Mouse (Mus musculus): Measurements from ENCODE around the gene Fancc.

The Fancc gene

DNA sequence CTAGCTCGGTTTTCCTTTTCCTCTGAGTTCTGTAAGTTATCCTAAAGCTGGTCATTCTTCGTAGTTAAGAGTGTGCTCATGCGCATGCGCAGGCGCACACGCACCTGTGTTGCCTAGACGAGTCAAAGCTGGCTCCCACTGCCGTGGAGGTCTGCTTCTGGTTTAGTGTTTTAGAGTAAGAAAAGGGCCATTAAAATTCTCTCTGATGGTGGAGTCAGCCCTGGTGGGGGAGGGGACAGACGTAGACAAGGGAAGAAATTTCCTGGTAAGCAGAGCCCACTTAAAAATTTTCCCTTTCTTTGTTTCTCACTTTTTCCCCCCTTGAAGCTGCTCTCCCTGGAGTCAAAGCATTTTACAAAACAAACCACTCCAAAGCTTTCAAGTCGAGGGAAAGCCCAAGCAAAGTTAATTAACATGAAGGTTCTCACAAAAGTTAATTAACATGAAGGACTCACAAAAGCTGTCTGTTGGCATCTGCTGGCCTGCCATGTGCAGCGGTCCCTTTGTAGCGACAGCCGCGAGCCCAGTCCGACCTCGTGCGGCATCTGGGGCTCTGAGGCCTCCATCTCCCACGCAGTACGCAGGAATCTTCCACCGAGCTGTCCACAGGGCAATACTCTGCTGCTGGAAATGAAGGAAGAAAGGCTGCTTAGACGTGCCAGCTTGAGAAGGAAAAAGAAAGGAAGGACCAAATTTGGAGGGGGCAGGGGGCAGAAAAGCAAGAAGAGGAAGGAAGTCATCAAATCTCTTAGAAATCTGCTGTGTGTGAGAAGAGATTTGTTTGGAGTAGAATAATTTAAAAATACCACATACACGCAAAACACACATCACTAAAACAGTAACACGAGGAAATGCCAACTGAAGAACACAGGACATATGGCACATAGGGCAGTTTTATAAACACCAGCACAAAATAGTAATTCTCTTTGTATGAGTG lies at the start of gene Fancc:
Gene Fancc, minus strand, starts transcription at position 633 of the 937 bp plus-strand sequence.
- DNase-seq, result no peak

GRCm38 (mm10) chr13:63545291-63545690 lies 48.2 kb upstream of the Fancc start:
- no peak for DNase-seq

DNA sequence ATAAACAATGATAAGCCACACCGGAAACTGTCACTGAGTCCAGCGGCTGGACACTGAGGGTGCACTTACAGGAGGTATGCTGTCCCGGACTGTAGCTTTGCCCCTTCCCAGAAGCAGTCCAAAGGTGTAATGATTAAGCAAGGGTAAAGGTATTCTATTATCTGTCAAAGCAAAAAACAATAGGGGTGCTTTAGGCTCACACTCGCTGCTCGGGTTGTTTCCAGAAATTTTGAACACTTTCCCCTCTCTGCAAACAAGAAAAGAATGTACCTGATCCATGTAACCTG lies 47.8 kb upstream of the Fancc start:
- no peak for DNase-seq

DNA sequence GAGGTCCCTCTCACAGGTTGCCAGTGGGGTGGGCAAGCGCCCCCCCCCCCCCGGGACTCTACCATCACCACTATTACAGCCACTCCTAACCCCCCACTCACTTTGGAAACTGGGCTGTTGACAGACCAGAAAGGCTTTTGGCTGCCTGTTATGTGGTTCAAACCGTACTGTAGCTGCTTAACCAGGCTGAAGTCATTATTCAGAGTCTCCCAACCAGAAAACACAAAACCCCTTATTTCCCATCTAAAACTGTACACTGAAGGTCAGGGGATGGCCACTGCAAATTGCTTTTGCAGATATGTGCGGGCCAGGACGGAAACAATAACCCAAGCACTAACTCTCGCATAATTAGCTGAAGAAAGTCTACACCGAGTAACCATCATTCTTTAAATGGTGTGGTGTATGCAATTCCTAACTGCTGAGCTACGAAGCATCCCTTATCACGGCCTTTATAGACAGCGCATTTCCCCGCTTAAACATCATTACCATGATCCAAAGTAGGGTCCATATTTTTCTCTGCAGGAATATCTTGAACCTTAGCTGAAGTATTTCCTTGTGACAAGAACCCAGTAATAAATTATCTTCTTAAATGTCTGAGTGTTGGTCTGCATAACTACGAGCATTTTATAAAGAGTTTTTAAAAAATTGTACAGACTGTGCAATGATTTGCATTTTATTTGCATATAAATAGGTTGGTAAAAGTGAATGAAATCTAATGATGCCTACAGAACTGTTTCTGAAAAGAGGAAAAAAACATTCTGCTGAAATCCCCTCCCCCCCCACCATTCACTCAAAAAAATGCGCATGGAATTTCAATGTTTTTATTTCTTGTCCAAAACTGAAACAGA lies 47.3 kb upstream of the Fancc start:
- DNase-seq, result no peak

DNA sequence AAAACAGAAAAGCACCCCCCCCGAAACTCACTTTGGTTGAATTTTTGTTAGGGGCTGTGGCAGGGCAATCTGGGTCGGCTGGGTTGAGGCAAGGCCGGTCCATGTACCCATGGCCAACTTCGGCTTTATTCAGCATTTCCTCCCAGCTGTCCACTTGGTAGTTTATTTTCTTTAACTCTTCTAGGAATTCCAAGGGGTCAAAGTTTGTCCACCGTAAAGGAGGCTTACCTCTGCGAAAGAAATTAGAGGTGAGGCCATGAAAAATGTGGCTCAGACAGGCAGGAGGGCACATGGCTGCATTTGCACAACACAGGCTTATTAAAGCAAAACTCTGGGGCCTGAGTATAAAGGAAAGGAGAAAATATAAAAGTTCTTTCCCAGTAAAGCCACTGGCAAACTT lies 46.4 kb upstream of the Fancc start:
- no peak for DNase-seq

DNA sequence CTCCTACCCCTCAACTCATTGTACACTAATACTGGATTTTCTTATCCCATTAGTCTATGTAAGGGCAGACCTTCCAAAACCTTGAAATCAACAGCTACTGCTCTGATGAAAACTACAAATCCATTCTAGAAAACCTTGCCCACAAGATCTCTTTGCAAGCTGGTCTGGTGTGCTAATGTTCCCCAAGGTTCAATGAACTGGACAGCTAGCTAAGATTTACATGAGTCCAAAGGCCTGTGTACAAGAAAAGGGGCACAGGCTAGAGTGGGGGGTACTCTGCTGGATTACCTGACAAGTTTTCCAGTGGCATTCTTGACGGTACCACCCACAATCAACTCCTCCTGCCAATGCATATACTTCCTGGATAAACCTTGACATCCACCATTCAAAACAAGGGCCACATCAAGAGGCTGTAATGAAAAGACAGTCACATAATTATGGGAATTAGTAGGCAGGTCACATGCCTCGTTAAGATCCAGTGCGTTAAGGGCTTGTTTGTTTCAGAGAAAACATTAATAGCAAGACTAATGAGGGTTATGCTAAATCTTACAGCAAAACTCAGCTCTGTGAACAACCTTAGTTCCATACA lies 45.8 kb upstream of the Fancc start:
- no peak for DNase-seq

DNA sequence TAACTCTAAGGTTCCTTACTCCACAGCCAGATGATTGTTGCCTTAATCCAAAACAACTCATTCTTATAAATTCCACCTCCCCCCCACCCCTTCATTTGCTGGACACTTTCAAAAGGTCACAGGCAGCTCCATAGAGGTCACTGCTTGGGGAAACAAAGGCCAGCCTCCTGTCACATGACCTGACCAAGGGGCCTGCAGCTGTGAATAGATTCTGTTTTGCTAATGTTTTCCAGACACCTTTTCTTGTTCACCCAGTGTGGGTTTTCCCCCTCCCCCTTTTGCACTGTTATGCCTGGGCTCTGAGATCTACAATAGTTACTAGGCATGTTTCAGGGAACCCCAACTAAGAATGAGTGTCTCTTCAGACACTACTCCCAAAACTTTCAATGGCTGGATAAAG lies 44.4 kb upstream of the Fancc start:
- DNase-seq, result no peak

DNA sequence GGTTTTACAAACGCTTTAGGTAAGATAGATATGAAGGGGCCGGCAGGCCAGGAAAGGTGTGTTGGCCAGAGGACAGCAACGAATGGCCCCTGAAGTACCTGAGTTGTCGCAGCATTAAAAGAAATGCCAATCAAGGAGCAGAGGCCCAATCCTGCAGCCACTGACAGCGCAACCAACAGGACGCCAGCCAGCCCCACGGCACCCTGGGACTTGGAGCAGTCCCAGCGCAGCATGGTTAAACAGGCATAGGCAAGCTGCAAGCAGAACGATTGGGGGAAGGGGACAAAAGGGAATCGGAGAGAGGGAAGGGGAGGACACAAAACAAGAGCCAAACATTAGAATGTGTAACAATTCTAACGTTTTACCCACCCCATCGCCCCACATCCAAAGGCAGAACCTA lies 43.5 kb upstream of the Fancc start:
- DNase-seq, result no peak

GRCm38 (mm10) chr13:63534981-63535380 lies 37.9 kb upstream of the Fancc start:
- no peak for DNase-seq

GRCm38 (mm10) chr13:63530857-63531256 lies 33.8 kb upstream of the Fancc start:
- no peak for DNase-seq

DNA sequence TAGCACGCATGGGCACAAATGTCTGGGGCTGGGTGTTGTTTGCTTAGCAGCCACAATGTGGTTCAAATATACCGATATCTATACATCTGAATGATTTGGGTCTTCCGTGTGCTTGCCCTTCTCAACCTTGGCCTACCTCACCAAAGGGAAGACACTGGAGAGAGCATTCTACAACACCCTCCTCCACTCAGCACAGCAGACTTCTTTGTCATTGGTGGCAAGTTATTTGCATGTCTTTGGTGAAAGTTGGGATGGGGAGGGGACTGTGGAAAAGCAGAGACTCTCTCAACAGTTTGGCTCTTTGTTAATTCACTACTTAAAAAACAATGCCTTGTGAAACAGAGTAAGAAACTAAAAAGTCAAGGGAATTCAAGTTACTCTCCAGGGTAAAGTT lies 33.3 kb upstream of the Fancc start:
- DNase-seq, result no peak

DNA sequence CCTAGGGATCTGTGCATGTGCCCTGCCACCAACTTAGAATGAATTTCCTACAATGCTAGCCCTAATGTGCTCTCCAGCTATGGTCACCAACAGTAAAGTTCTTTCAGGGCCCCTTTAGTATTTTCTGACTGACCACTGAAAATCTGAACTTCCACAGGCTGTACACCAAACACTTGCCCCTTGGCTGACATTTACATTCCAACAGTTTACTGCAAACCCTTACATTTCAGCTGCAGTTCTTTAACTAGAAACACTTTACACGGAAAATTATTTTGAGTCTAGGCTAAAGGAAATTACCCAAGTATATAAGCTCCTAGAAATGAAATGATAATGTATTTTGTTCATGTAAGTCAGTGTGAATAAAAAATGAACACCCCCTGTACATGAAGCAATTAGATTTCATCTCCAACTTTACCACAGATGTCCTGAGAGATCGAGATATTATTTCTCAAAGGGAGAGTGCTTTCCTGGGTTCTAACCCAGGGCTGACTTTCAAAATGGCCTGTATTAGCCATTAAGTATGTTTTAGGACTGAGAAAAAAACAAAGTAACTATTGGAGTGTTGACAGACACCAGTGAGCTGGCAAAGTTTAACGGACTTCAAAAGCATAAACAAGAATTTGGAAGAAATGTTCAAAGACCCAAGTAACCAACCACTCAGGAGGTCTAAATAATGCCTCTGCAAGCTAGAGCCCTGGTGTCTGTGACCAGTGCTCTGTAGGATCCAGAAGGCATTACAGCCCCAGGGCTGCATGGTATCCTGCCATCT lies 32.7 kb upstream of the Fancc start:
- no peak for DNase-seq

DNA sequence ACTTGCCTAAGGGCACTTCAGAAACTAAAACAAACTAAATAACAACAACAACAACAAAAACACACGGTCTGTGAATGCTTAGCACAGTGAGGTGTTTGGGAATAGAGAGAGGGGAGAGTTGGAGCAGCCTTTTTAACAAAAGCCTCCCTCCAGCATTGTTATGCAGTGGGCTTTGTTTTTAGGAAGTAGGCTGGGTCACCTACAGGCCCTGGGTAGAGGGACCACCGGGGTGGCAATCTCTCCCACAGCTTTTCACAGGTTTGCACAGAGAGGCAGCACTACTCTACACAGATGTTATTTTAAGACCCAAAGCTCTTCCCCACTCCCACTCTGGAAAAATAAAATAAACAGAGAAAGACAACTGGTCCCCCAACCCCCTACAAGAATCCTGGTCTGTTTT lies 31.8 kb upstream of the Fancc start:
- no peak for DNase-seq

DNA sequence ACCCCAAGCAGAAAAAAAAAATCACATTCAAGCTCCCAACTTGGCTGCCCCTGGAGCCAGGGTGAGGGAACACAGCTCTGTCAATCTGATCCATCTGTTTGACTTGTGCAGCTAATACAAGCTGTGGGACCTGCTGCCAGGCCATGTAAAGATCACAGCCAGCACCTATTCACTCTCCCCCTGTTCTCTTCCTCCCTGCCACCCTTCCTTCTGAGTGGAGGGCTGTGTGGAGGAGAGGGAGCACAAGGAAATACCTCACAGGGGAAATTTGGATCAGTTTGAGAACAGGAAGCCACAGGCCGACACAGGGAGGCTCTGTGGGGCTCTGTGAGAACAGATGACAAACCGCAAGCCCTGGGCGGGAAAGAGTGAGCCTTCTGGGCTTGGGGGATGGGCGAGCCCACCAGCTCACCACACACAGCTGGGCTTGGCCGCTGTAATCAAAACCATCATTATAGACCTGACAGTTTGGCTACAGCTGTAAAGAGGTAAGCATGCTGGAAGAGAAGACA lies 31.1 kb upstream of the Fancc start:
- DNase-seq, result no peak

DNA sequence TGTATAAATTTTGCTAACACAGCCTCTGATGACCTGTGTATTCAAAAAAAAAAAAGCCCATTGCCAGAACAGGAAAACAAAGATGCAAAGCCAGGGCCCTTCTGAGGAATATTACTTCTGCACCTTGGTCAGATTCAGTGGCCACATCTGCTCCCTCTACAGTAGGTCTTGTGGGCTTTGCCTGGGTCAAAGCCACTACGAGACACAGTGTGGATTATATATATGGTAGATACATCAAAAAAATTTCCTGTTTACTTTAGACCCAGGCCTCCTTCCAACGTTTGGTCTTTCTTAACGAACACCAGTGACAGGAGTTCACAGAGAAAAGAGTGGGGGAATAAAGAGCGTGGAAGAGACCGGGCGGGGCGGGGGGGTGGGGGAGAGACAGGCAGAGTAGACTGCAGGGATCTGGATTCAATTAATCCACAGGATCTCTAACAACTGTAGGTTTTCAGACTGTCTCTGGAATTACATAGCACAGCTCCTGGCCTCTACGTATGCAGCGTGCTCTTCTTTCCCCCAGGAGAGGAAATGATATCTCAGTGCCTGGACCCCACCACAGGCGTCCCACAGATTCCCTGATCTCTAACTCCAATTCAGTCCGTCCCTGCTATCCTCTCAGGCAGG lies 28.6 kb upstream of the Fancc start:
- no peak for DNase-seq

DNA sequence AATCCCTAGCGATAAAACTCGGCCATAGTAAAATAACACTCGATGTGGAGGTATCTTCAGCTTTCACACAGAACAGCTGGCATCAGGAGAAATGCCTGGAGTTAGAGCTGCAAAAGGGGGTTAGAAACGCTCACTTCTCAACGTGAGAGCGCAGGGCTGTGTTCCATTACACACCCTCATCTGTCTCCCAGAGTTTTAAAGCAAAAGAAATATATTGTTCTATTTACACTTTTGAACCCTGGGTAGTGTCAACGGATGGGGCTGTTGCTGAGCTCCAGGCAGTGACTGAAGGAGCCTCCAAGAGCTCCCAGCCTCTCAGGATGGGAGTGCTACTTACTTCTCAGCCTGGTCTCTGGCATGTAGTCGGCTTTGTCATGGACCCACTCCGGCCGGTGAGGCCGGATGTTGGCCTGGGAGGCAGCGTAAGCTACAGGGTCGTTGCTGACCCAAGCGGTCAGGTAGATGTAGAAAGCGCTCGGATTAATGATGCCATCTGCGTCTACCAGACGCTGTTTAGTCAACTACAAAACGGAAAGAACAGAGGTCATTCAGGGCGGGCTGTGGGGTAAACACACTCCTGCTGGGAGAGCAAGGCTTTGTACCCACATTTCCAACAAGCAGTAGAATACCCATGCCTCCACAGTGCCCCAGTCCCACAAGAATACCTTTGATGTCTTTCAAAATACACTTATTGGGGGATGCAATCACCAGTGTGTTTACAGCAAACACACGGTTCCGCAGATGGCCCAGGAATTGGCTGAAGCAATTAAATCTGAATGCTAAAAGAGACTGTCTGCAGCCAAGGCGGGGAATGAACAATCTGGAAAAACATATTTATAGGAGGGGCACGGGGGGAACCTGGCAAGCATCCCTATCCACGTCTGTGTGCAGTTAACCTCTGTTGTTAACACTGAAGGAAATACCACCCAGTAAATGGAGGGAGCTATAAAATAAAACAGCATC lies 27.8 kb upstream of the Fancc start:
- no peak for DNase-seq

- no peak for DNase-seq
Measured at GRCm38 (mm10) chr13:63524061-63524460, 27.0 kb upstream of the Fancc start.

DNA sequence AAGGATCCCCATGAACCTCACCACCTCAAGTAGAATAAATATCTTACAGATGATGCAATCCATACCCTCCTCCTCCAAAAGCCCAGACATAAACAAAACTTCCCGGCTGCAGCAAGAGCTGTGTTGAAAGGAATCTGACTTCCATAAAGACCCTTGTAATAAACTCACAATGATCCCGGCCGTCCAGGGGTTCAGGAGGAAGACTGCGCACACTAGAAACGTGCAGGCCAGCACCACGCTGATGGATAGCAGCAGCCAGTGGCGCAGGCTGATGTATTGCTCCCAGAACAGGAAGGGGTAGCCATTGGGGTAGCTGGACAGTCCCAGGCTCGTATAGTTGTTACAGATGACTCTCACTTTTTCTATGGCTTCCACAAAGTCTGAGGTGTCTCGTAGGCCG lies 25.8 kb upstream of the Fancc start:
- no peak for DNase-seq

DNA sequence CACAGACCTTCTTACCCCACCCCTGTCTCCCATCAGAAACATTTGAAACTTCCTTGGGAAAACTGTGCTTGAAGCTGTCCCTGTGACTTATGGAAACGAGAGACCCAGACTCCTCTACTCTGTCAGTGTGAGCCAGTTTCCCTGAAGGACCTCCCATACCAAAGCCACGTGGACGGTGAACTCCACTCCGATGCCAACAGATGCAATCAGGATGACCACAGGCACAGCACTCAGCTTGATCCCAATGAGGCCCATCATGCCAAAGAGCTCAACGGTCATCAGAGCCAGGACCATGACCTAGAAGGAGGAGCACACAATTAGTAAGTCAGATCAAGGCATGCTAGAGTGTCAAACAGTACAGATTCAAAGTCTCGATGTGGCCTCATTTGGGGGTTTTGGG lies 23.0 kb upstream of the Fancc start:
- no peak for DNase-seq

DNA sequence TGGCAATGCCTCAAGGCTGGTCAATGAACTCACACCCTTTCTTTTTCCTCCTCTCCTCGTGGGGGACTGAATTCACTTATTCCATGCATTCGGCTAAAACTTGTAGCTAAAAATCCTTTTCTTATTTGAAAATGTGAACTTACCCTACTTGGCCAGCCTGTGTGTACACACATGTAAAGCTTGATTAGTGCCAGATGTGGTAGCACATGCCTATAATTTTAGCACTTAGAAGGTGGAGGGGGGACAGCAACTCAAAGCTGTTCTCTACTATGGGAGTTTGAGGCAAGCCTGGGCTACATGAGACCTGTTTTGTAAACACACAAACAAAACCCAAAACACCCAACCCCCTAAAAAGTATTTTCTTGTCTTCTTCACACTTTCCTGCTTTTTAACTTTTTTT lies 19.5 kb upstream of the Fancc start:
- no peak for DNase-seq

DNA sequence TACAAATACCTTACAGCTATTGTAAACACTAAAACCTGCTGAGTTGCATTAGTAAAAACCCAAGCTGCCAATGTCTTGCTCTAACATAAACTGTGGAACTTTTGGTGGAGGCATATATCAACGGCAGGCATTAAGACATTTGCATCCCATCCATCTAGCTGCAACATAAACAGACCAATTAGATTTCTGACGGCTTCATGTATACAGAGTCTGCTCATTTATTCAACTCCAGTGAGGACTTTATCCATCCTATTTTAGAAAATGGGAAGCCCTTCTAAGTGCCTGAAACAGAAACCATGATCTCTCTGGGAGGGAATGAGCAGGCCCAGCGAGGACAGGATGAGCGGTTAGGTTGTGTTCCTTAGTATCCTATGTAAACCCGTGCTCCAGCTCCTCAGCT lies 18.5 kb upstream of the Fancc start:
- DNase-seq, result no peak

Measured in right cerebral cortex, postnatal 25 days (tissue).